Mouse (Mus musculus): ENCODE results near the gene Mpg.

DNA sequence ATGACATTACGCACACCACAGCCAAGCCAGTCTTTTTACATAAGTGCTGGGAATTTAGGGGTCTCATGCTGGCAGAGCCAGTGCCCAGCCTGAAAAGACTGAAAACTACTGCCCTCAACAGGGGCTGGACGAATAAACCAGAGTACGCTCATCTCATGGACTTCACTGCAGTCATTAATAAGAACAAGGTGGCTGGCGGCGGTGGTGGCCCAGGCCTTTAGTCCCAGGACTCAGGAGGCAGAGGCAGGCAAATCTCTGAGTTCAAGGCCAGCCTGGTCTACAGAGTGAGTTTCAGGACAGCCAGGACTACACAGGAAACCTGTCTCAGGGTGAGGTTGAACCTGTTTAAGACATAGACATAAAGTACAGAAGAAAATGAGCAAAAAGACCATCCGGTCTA lies 39.9 kb downstream of the Mpg start:
- TF ChIP-seq CTCF (IDR thresholded peaks at IDR 0.05; ENCODE audit: insufficient read depth, low read depth, low read length) (no peak), POLR2A (IDR thresholded peaks at IDR 0.05; ENCODE audit: insufficient read depth, low read depth, low read length) (no peak)
